Mouse (Mus musculus) megakaryocyte progenitor cell, adult 5-6 weeks (primary cell): ENCODE results near the gene Grik3. TPM values are rescaled to one million over a fixed set of nuclear protein-coding genes. Genes with fewer than 3 reads are reported as not detected.

Experiments
- ATAC-seq: replicated peaks from 2 replicates; pipeline ENCODE4 v1.8.0; 2016; ENCODE audit warnings: mild to moderate bottlenecking, moderate TSS enrichment, inconsistent platforms; ENCODE audit not compliant: poor library complexity
- total RNA-seq, 2 experiments: library from RNA; stranded (forward) in 1 of 2; stranded (reverse) in 1 of 2; fragments of 157-497, 149-512 nt in 1 of 2; fragments of 200-1000 nt in 1 of 2; gene quantifications; 2 replicates each; pipeline versions ENCODE4 v1.2.3 to v1.2.4; 2015 to 2017

Gene Grik3
- total RNA-seq, 2 experiments from 2014 or later, result not detected

GRCm38 (mm10) chr4:125705746-125706145 lies 215.2 kb downstream of the Grik3 start:
- ATAC-seq, result no peak

GRCm38 (mm10) chr4:125709716-125710115 lies 219.2 kb downstream of the Grik3 start:
- no peak for ATAC-seq

GRCm38 (mm10) chr4:125717881-125718280 lies 227.4 kb downstream of the Grik3 start:
- no peak for ATAC-seq

- ATAC-seq, result no peak
Observed at GRCm38 (mm10) chr4:125718429-125719140, 228.1 kb downstream of the Grik3 start.

- no peak for ATAC-seq
Observed at GRCm38 (mm10) chr4:125726241-125726640, 235.7 kb downstream of the Grik3 start.

- no peak for ATAC-seq
Observed at GRCm38 (mm10) chr4:125727030-125727429, 236.5 kb downstream of the Grik3 start.

GRCm38 (mm10) chr4:125727626-125728025 lies 237.1 kb downstream of the Grik3 start:
- no peak for ATAC-seq

GRCm38 (mm10) chr4:125728091-125728863 lies 237.8 kb downstream of the Grik3 start:
- no peak for ATAC-seq

GRCm38 (mm10) chr4:125729305-125730220 lies 239.1 kb downstream of the Grik3 start:
- ATAC-seq, result no peak

GRCm38 (mm10) chr4:125730751-125731150 lies 240.3 kb downstream of the Grik3 start:
- no peak for ATAC-seq

GRCm38 (mm10) chr4:125736783-125737182 lies 246.3 kb downstream of the Grik3 start:
- ATAC-seq, result no peak

GRCm38 (mm10) chr4:125738825-125739224 lies 248.3 kb downstream of the Grik3 start:
- no peak for ATAC-seq

GRCm38 (mm10) chr4:125742162-125742571 lies 251.7 kb downstream of the Grik3 start:
- ATAC-seq, result no peak

GRCm38 (mm10) chr4:125745902-125746301 lies 255.4 kb downstream of the Grik3 start:
- ATAC-seq, result no peak

GRCm38 (mm10) chr4:125756393-125756792 lies 265.9 kb downstream of the Grik3 start:
- no peak for ATAC-seq

- ATAC-seq, result no peak
Observed at GRCm38 (mm10) chr4:125760326-125760725, 269.8 kb downstream of the Grik3 start.

GRCm38 (mm10) chr4:125763056-125763455 lies 272.6 kb downstream of the Grik3 start:
- ATAC-seq, result no peak
